In the genomic region with DNA sequence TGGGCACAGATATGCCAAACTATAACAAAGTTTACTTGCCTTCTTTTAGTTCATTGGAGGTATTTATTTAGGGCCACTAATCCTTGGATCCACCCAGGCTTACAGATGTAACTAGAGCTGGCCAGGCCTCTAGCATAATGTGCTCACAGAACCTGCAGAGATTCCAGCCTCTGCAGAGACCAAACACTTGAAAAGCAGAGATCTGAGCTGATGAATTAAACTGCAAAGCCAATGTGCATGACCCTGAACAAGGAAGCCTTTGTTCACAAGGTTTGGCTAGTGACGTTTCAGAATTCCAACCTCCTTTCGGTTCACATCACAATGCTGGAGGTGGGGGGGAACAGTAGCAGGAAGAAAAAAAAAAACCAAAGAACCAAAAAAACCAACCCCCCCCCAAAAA, we compare ENCODE assay signal across 12 mouse cellular contexts. TPM values are rescaled to one million over a fixed set of nuclear protein-coding genes. Genes with fewer than 3 reads are reported as not detected.
DNase-seq lines count a peak whose midpoint lies in the region; ATAC-seq lines count a peak whose summit lies in the region.
"Had no signal": no experiment of that assay in that cellular context is flagged by ENCODE, and none has a peak within 500 bp of the region (broad histone marks: within the 10 kb centered on the region; RNA-seq: fewer than 3 reads in every experiment).

No protein-coding gene starts in this region.

- WGBS in kidney, embryonic 16.5 days = 39% methylated on average over 2 of the region's 2 CpGs
- 10% methylated on average over 2 of the region's 2 CpGs for WGBS in hindbrain, embryonic 16.5 days

- H3K4me1 ChIP-seq in kidney, embryonic 16.5 days (ENCODE audit: insufficient read depth, low read length) = no peaks in the 10 kb centered on the region
- no peaks in the 10 kb centered on the region for H3K4me1 ChIP-seq in hindbrain, embryonic 16.5 days (ENCODE audit: control insufficient read depth, insufficient read depth, low read depth, low read length)
- H3K4me1 ChIP-seq: megakaryocyte, embryonic 14.5 days had no signal

- no peak overlapping the region for H3K27ac ChIP-seq in kidney, embryonic 16.5 days (ENCODE audit: low read length)
- no peak overlapping the region for H3K27ac ChIP-seq in hindbrain, embryonic 16.5 days (ENCODE audit: low read depth, low read length)

- no peak overlapping the region for H3K4me2 ChIP-seq in kidney, embryonic 16.5 days (replicated peaks; ENCODE audit: low read depth, low read length)
- no peak overlapping the region for H3K4me2 ChIP-seq in hindbrain, embryonic 16.5 days (ENCODE audit: low read length)

- ATAC-seq in kidney, embryonic 16.5 days (ENCODE audit: low FRiP score, low TSS enrichment) = peak; percentile 80; the same call in 1 of the 2 replicates
- 0 out of 2 replicates have a peak, but pooled peaks have one; percentile 59 for ATAC-seq in hindbrain, embryonic 16.5 days
- ATAC-seq: intestine, embryonic 16.5 days had no signal

- H3K9ac ChIP-seq in kidney, embryonic 16.5 days (replicated peaks; ENCODE audit: low read length) = no peak overlapping the region
- H3K9ac ChIP-seq in hindbrain, embryonic 16.5 days (ENCODE audit: low read depth, low read length) = no peak overlapping the region

- H3K4me3 ChIP-seq in kidney, embryonic 16.5 days (ENCODE audit: low read length) = no peak overlapping the region
- H3K4me3 ChIP-seq in hindbrain, embryonic 16.5 days (ENCODE audit: low read length) = no peak overlapping the region
- H3K4me3 ChIP-seq: megakaryocyte, embryonic 14.5 days had no signal

- H3K9me3 ChIP-seq in kidney, embryonic 16.5 days (ENCODE audit: low read length) = no peaks in the 10 kb centered on the region
- no peaks in the 10 kb centered on the region for H3K9me3 ChIP-seq in hindbrain, embryonic 16.5 days (ENCODE audit: control insufficient read depth, low read length)
- H3K9me3 ChIP-seq: megakaryocyte, embryonic 14.5 days had no signal

- no peak for DNase-seq in kidney, postnatal 25 days
- DNase-seq in Muller cell, postnatal 12 days (ENCODE audit: inconsistent ontology term) = peak; percentile 85
- DNase-seq in fibroblast of lung, adult 2 months (ENCODE audit: low read depth) = peak; percentile 47
- DNase-seq in thymus, postnatal 4 days = no peak
- DNase-seq in right cerebral cortex, postnatal 25 days = no peak
- no peak for DNase-seq in cerebellum, adult 9-11 months
- DNase-seq: B cell, adult 2 months; gastrocnemius, postnatal 10 days had no signal

- H3K36me3 ChIP-seq in kidney, embryonic 16.5 days (ENCODE audit: insufficient read depth, low read length) = 0 out of 2 replicates have a peak, but pooled peaks cover 2% of the 10 kb centered on the region
- no peaks in the 10 kb centered on the region for H3K36me3 ChIP-seq in hindbrain, embryonic 16.5 days (ENCODE audit: control insufficient read depth, insufficient read depth, low read length)

- H3K27me3 ChIP-seq in kidney, embryonic 16.5 days (ENCODE audit: insufficient read depth, low read length) = no peaks in the 10 kb centered on the region
- no peaks in the 10 kb centered on the region for H3K27me3 ChIP-seq in hindbrain, embryonic 16.5 days (replicated peaks; ENCODE audit: control insufficient read depth, insufficient read depth, low read length)
- H3K27me3 ChIP-seq: megakaryocyte, embryonic 14.5 days had no signal

RNA-seq across cellular contexts. Expression of gene Plch1, which starts 28.0 kb away (rescaled TPM):
- 11.4 and 12.1 TPM in 2 replicates for polyA plus RNA-seq in kidney, embryonic 16.5 days (2015; fragmentation: Nextera tagmentation; extraction: Ambion mirVana)
- 4.4 and 7.4 TPM in 2 replicates for polyA plus RNA-seq in hindbrain, embryonic 16.5 days (2015; fragmentation: Nextera tagmentation; extraction: Ambion mirVana)

RNA-seq across cellular contexts. Expression of gene E130311K13Rik, which starts 58.0 kb away (rescaled TPM):
- polyA plus RNA-seq in kidney, embryonic 16.5 days (2015; fragmentation: Nextera tagmentation; extraction: Ambion mirVana) = 5.5 and 6.1 TPM in 2 replicates
- 7.1 and 9.7 TPM in 2 replicates for polyA plus RNA-seq in hindbrain, embryonic 16.5 days (2015; fragmentation: Nextera tagmentation; extraction: Ambion mirVana)

Comparison
In these comparisons a context has a peak if more than half of its experiments do, and no peak if none do; other contexts are left out.
1. DNase-seq: peak in Muller cell, postnatal 12 days (single experiment) and fibroblast of lung, adult 2 months (single experiment); none in kidney, postnatal 25 days (0 of 2), thymus, postnatal 4 days (single experiment), right cerebral cortex, postnatal 25 days (single experiment) and cerebellum, adult 9-11 months (single experiment).